Mouse (Mus musculus) right cerebral cortex, postnatal 4 days (tissue): ENCODE measurements around the gene Srebf2.

Experiments used
- DNase-seq: peaks from one replicate; pipeline ENCODE4 v3.0.0-alpha.2; 2022

Gene Srebf2

GRCm38 (mm10) chr15:82158243-82159035, 11.5 kb downstream of the Srebf2 start:
- DNase-seq: no peak

DNA sequence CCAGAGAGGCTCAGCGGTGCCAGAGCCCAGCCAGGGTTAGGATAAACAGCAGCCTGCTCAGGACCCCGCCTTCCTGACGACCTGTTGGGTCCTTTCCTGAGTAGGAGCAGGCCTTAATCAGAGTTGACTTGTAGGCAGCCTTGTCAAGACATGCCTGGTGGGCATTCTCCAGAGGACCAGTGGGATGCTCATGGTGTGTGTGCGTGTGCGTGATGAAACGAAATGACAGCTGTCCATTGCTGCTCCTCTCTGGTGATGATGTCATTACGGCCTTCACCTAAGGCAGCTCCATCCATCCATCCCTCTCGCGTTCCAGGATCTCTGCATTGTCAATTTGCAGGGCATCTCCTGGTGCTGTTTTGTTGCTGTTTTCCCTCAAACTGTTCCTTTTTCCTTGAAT, 12.5 kb downstream of the Srebf2 start:
- DNase-seq: no peak

GRCm38 (mm10) chr15:82160731-82161640, 14.0 kb downstream of the Srebf2 start:
- DNase-seq: no peak

GRCm38 (mm10) chr15:82161965-82162600, 15.1 kb downstream of the Srebf2 start:
- no peak for DNase-seq

DNA sequence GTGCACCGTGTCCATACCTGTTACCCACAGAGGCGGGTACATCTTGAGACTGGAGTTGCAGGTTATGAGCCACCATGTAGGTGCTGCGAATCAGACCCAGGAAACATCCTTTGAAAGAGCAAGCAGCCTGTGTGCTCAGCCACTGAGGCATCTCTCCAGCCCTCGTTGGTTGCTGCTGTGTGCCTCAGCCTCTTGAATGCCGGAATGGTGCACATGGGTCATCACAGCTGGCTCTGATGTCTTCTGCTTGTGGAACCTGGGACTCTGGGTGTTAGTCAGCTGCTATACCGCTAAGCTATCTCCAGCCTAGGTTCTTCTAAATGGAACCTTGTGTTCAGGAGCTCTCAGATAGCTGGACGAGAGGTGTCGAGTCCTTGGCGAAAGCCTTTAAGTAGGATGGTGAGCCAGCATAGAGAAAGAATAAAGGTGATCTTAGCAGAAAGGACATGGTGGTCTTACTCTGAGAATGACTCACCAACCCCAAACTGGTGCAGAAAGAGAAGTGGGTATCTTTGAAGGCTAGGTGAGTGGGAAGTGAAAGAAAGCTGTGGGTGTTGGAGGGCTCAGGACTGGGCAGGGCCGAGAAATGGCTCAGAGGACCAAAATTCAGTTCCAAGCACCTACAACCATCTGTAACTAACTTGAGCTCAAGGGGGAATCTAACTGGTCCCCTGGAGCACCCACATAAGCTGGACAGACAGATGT, 16.5 kb downstream of the Srebf2 start:
- DNase-seq: no peak

DNA sequence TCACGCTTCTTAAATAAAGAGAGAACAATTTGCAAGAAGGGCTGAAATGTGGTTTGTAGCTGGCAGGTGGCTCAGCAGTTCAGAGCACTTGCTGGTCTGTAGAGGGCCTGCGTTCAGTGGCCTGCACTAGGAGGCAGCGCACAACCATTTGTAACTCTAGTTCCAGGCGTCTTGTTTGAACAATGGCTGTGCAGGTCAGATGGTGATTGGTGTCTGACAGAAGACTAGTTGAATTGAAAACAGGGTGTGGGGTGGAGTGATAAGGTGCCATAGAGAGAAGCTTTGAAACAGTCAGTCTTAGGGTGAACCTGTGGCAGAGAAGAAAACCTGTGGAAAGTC, 17.0 kb downstream of the Srebf2 start:
- no peak for DNase-seq

GRCm38 (mm10) chr15:82164496-82164895, 17.5 kb downstream of the Srebf2 start:
- DNase-seq: no peak

DNA sequence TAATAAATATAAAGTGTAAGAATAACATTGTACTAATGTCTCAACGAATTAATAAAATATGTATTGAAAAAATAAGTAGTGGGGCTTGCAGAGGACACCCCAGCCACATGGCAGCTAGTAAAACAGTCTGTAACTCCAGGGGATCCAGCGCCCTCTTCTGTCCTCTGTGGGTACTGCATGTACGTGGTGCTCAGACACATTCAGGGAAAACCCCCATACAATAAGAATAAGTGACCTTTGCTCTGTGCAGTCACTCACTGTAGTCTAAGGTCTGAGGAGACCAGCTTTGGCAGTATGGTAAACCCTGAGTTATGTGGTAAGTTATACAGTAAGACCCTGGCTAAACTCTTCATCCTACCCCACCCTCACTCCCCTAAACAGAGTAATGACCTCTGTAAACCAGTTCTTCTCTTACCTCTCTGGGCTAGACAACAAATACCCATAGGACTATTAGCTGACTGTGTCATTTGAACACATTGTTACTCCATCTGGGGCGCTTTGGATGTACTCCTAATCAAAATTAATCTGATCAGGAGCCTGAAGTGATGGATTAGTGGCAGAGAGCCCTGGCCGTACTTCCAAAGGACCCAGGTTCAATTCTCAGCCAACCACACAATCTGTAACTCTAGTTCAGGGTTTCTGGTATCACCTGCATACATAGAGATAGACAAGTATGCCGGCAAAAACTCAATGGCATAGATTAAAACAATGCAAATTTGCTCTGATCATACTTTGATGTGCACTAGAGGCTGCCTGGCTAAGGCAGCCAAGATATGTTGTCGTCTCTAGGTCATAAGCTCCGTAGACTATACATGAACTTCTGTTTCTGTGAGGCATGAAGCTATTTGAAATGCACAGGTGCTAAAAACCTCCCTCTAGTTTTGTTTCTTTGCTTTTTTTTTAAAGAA, 18.6 kb downstream of the Srebf2 start:
- DNase-seq: peak; percentile 85

DNA sequence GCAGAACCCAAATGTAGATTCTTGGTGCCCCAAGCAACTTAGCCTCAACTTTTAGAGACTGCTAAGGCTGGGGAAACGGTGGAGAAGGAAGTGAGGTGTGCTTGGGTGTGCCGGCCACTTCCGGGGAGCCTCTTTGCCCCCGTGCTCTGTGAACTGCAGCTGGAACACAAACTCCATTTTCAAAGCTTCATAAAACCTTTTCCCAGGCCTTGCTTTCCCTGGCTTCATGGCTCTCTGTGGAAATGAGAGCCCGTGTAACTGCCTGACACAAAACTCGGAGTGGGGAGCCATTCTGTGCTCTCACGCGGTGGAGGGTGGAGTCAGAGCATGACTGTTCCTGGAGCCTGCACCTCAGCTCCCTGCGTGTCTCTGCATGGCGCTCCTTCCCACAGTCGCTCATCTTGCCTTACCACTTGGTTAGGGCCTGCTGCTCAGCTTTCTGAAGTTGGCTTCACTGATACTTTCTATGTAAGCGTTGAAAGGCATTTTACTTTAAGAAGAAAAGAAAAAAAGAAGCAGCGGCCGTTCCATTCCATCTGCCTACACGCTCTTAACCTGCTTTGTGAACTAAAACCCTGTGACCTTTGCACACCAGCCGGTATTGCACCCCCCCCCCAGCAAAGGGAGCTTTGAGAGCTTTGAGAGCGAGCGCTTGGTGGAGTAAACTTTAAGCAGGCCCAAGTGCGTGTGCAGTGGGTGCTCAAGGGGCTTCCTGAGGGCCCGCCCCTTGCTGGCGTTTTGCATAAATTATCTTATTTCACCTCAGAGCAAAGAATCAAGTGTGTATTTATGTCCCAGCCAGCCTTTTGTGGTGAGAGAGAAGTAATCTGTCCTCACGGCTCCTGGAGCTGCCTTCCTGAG, 19.5 kb downstream of the Srebf2 start:
- no peak for DNase-seq

DNA sequence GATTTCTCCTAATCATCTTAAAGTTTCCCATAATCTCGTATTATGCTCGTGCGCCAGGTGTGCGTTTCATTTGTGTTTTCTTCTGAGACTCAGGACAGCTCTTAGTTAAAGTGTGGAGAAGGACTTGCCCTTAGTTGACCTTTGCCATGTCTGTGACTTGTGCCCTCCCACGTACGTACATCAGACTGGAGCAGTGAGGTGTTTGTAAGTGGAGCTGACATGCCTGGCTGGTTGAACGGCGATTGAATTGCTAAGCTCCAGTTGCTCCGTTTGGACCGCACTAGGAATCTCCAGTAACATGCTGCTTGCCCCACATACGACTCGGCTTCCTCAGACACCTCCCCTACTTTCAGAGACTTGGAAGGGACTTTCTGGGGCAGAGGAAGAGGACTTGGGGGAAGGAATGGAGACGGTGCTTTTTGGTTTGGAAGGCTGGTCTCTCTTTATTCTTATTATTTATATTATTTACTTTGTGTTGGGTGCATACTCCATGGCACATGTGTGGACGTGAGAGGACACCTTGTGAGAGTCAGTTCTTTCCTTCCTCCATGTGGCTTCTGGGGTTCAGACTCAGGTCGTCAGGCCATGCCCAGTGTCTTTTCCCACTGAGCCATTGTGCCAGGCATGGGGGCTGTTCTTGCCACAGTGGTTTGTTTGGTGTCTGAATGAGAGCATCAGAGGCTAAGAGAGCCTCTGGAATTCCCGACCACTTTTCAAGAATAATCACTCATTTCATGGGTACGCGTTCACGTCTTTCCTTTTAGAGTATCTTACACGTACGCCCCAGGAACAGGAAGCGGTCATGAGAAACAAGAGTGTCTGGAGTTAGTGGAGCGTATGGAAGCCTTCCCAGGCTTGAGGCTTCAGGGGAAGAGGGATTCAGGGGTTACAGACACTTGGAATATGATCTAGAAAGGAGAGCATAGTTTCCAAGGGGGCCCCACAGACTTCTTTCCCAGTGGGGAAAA, 20.5 kb downstream of the Srebf2 start:
- no peak for DNase-seq

DNA sequence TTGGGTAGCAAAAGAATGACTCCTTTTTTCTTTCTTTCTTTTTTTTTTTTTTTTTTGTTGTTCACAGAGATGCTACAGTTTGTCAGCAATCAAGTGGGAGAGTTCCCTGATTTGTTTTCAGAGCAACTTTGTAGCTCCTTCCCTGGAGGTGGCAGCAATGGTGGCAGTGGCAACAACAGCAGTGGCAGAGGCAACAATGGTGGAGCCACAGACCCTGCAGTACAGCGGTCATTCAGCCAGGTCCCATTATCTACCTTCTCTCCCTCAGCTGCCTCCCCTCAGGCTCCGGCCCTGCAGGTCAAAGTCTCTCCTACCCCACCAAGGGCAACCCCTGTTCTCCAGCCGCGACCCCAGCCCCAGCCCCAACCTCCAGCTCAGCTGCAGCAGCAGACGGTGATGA, 22.7 kb downstream of the Srebf2 start:
- no peak for DNase-seq

DNA sequence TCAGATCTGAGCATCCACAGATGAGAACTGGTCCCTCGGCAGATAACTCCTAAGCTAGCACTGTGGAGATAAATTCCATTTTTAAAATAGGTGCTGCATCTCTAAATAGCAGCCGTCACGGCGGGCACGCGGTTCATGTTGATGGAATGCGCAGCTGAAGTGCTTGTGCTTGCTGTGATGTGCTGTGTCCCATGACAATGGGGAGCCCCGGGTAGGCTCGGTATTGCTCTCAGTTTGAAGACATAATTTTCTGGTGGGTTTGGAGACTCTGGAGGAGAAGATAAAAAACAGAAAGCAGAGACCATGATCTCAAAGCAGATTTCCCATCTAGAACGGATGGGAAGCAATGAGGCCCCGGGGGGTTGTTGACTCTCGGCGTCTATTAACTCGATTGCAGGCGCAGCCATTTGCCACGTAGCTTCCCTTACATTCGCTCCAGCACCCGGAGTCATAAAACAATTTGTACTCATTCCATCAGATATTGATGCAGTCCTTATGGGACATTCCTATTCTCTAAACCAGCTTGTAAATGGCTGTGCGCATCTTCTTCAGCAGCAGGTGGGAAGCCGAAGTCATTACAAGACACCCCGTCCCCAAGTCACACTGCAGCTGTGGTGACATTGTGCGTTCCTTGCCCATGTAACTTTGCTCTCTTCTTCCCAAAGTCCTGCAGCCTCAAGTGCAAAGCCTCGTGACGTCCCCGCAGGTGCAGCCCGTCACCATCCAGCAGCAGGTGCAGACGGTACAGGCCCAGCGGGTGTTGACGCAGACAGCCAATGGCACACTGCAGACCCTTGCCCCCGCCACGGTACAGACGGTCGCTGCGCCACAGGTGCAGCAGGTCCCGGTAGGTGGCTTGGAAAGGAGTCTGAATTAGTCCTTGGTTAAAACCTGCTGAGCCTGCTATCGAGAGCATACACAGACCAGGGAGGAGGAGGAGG, 23.7 kb downstream of the Srebf2 start:
- no peak for DNase-seq

DNA sequence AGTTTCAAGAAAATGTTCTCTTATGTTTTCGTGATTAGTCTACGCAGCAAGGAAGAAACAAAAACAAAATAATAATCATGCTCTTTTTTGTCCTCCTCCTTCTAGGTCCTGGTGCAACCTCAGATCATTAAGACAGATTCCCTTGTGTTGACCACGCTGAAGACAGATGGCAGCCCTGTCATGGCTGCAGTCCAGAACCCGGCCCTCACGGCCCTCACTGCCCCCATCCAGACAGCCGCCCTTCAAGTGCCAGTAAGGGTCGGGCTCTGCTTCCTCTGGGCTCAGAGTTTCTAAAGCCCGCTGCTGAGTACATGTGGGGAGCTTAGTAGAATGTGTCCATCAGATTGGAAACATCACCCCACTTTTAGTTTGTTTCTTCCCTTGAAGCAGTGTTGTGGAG, 25.7 kb downstream of the Srebf2 start:
- DNase-seq: no peak

DNA sequence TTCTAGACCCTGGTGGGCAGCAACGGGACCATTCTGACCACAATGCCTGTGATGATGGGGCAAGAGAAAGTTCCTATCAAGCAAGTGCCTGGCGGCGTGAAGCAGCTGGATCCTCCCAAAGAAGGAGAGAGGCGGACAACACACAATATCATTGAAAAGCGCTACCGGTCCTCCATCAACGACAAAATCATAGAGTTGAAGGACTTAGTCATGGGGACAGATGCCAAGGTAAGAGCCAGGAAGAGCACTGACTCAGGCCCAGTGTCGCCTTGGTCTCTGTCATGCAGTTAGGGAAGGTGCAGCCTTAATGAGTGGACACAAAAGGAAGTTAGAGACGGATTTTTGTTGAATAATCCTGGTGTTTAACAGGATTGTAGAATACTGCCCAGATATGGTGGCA, 28.1 kb downstream of the Srebf2 start:
- no peak for DNase-seq

DNA sequence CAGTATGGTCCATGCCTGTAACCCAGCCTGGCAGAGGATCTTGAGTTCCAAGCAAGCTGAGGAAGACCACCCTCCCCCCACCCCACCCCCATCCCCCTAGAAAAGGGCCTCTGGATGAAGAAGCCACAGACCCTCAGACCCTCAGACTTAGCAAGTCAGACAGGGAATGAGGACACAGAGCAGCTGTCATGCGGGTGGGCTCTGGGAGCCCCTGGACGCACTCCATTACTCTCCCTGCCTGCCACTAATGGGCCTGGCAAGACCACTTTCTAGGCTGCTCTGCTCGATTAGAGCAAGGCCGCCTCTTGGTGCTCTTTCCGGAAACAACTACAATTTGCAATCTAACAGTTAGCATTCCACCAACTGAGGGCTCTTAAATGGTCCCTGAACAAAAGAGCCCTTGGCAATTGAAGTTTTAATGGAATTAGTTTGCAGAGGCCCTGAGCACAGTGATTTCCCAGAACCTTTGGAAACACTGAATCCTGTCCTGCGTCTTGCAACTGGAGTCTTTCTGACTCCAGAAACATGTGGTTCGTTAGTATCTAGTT, 30.8 kb downstream of the Srebf2 start:
- no peak for DNase-seq

DNA sequence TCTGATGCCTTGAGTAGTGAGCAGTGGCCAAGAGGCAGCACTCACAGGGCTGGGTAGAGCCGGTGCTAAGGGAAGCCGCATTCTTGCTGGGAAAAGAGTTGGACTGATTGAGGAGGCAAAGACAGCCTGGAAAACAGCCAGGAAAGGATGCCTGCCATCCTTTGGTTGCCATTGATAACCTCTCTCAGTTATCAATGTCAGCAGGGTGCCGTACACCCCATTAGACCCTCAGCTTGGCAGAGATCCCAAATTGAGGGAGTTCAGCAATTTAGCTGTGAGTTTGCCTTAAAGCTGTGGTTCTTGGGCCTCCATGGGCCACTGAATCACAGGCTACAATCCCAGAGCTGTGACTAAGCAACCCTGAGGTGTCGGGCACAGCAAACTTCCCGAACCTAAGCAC, 34.1 kb downstream of the Srebf2 start:
- no peak for DNase-seq

DNA sequence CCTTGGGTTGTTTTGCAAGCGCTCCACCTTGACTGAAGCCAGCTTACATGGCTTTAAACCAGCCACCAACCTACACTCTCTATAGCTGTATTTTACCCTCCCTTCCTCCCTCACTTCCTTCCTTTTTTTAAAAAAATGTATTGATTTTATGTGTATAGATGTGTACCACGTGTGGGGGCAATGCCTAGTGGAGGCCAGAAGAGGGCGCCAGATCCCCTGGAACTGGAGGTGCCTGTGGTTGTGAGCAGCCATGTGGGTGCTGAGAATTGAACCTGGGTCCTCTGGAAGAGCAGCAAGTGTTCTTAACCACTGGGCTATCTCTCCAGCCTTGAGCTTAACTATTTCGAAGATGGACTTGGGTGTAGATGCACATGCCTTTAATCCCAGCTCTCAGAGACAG, 35.3 kb downstream of the Srebf2 start:
- DNase-seq: no peak

DNA sequence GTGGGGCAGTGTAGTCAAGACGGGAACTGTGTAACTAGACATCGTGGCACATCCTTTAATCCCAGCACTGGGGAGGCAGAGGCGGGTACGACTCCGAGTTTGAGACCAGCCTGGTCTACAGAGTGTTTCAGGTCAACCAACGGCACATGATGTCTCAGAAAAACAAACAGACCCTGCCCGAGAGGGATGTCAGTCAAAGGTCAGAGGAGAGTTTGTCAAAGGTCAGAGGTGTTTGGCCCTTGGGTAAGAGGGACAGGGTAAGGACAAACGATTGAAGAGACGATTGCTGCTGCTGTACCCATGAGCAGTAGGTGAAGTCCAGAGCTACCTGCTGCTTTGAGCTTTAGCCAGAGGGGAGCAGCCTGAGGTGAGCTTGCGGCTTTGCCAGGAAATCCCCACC, 36.6 kb downstream of the Srebf2 start:
- DNase-seq: no peak
